Mouse (Mus musculus): Measurements from ENCODE around the gene Tab1.

DNA sequence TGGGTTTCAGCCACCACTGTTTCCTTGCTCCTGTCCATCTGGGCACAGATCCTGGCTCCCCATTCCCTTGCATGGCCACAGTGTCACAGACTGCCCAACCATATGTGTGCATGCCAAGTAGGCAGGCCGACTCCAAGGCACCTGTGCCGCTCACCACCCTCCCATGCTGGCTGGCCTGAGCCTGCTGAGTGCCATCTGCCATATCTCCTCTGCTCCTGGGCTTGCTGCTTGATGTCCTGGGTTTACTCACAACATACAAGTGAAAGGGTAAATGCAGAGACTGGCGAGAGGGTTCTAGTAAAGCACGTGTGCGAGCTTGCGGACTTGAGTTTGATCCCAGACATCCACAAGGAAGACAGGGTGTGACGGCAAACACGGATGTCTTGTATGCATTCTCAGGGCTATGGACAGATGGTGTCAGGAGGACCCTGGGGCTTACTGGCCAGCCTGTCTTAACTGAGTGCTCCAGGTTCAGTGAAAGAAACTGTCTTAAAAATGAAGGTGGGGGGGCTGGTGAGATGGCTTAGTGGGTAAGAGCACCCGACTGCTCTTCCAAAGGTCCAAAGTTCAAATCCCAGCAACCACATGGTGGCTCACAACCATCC is 11.1 kb upstream of the Tab1 start:
- TF ChIP-seq GATA1 (IDR thresholded peaks at IDR 0.05; ENCODE audit: low read length), result no peak
- TF ChIP-seq TAL1 (IDR thresholded peaks at IDR 0.05; ENCODE audit: low read length), result no peak
